Mouse (Mus musculus) kidney, embryonic 15.5 days (tissue): ENCODE results near the gene Nfib. TPM values are rescaled to one million over a fixed set of nuclear protein-coding genes. Genes with fewer than 3 reads are reported as not detected.

Source experiments
- polyA plus RNA-seq: library from polyadenylated mRNA; unstranded; fragments of >200 nt; fragmentation: Nextera tagmentation; extraction: Ambion mirVana; gene quantifications from 2 replicates; pipeline ENCODE4 v1.2.1, GENCODE M21; 2015

Nfib gene
- polyA plus RNA-seq, 1 experiment from 2014 or later: 33.8 TPM

Other genes with a start within 250 kb of the Nfib start
- 13.6 and 14.0 TPM in 2 replicates for gene Zdhhc21, start 154.2 kb upstream of the Nfib start, polyA plus RNA-seq
- gene Cer1, start 179.4 kb upstream of the Nfib start, polyA plus RNA-seq: 0.09 TPM in 1 of 2 replicates, not detected in the other